Mouse (Mus musculus) myocyte (in vitro differentiated cells): ENCODE measurements around the gene Cog5.

ENCODE experiments used
- CEBPB ChIP-seq: IDR thresholded peaks from 2 replicates; pipeline ENCODE4 v1.6.1; 2011; ENCODE audit warnings: mild to moderate bottlenecking, moderate library complexity; ENCODE audit not compliant: poor library complexity, insufficient read depth, severe bottlenecking
- POLR2A ChIP-seq: IDR thresholded peaks from one replicate; pipeline ENCODE4 v1.6.1; 2011; ENCODE audit warnings: low read depth, mild to moderate bottlenecking, control low read depth, moderate library complexity; ENCODE audit not compliant: insufficient read length
- TCF12 ChIP-seq: IDR thresholded peaks from one replicate; pipeline ENCODE4 v1.6.1; 2011; ENCODE audit warnings: mild to moderate bottlenecking, control low read depth; ENCODE audit not compliant: poor library complexity, insufficient read depth, severe bottlenecking
- TCF3 ChIP-seq: IDR thresholded peaks from one replicate; pipeline ENCODE4 v1.6.1; 2011; ENCODE audit warnings: low read depth, control low read depth; ENCODE audit not compliant: insufficient read length
- USF1 ChIP-seq: IDR thresholded peaks from one replicate; pipeline ENCODE4 v1.6.1; 2011; ENCODE audit warnings: low read depth, mild to moderate bottlenecking, control low read depth, moderate library complexity

- TF ChIP-seq POLR2A (no peak), TCF3 (no peak), TCF12 (no peak), CEBPB (no peak), USF1 (no peak)
These were observed 49.2 kb downstream of the Cog5 start for GRCm38 (mm10) chr12:31703904-31704303.
